Mouse (Mus musculus): ENCODE results near the gene Zg16. TPM values are rescaled to one million over a fixed set of nuclear protein-coding genes. Genes with fewer than 3 reads are reported as not detected.
"Not testable (repeated sequence)": the region's sequence is repeated elsewhere in the genome, so short reads cannot be mapped to it uniquely, and the experiment has no call there.

The Zg16 gene
- polyA plus RNA-seq (2014; fragmentation: Nextera tagmentation; extraction: Ambion mirVana) = not detected in 2 replicates

- H3K9me3 ChIP-seq (ENCODE audit: control insufficient read depth, low read length); ATAC-seq (ENCODE audit: low FRiP score, low TSS enrichment); H3K27me3 ChIP-seq (ENCODE audit: control insufficient read depth, insufficient read depth, low read length); H3K27ac ChIP-seq (replicated peaks; ENCODE audit: low read depth, low read length); DNase-seq; H3K36me3 ChIP-seq (ENCODE audit: control insufficient read depth, insufficient read depth, low read length); H3K4me1 ChIP-seq (ENCODE audit: control insufficient read depth, insufficient read depth, low read length); H3K9ac ChIP-seq (replicated peaks; ENCODE audit: low read length); H3K4me2 ChIP-seq (ENCODE audit: low read length); H3K4me3 ChIP-seq (replicated peaks; ENCODE audit: low read depth, low read length): not testable (repeated sequence)
- WGBS = 86% methylated on average over 6 of the region's 6 CpGs
These were observed at the start of gene Zg16 for GRCm38 (mm10) chr7:127087278-127088010. Gene Zg16 (minus strand): TSS chr7:127087328.

- Histone ChIP-seq H3K36me3 (ENCODE audit: control insufficient read depth, insufficient read depth, low read length) (no peaks in the 10 kb centered on the region), H3K9me3 (ENCODE audit: control insufficient read depth, low read length) (no peaks in the 10 kb centered on the region), H3K4me2 (ENCODE audit: low read length) (no peak overlapping the region), H3K9ac (replicated peaks; ENCODE audit: low read length) (no peak overlapping the region), H3K4me1 (ENCODE audit: control insufficient read depth, insufficient read depth, low read length) (no peaks in the 10 kb centered on the region), H3K27ac (replicated peaks; ENCODE audit: low read depth, low read length) (no peak overlapping the region), H3K4me3 (replicated peaks; ENCODE audit: low read depth, low read length) (no peak overlapping the region), H3K27me3 (ENCODE audit: control insufficient read depth, insufficient read depth, low read length) (no peaks in the 10 kb centered on the region)
- DNase-seq (no peak), ATAC-seq (ENCODE audit: low FRiP score, low TSS enrichment) (no peak)
- WGBS = 91% methylated on average over 22 of the region's 22 CpGs
These were observed 49.3 kb upstream of the Zg16 start for GRCm38 (mm10) chr7:127136181-127137071.

GRCm38 (mm10) chr7:127134821-127135447, 47.8 kb upstream of the Zg16 start:
- DNase-seq (no peak), ATAC-seq (ENCODE audit: low FRiP score, low TSS enrichment) (no peak)
- Histone ChIP-seq H3K4me1 (ENCODE audit: control insufficient read depth, insufficient read depth, low read length) (no peaks in the 10 kb centered on the region), H3K9me3 (ENCODE audit: control insufficient read depth, low read length) (no peaks in the 10 kb centered on the region), H3K9ac (replicated peaks; ENCODE audit: low read length) (no peak overlapping the region), H3K4me3 (replicated peaks; ENCODE audit: low read depth, low read length) (no peak overlapping the region), H3K36me3 (ENCODE audit: control insufficient read depth, insufficient read depth, low read length) (no peaks in the 10 kb centered on the region), H3K27ac (replicated peaks; ENCODE audit: low read depth, low read length) (no peak overlapping the region), H3K27me3 (ENCODE audit: control insufficient read depth, insufficient read depth, low read length) (no peaks in the 10 kb centered on the region), H3K4me2 (ENCODE audit: low read length) (no peak overlapping the region)
- whole genome bisulfite sequencing = 78% methylated on average over 11 of the region's 11 CpGs

GRCm38 (mm10) chr7:127133125-127133524, 46.0 kb upstream of the Zg16 start:
- Histone ChIP-seq H3K4me2 (ENCODE audit: low read length) (no peak overlapping the region), H3K36me3 (ENCODE audit: control insufficient read depth, insufficient read depth, low read length) (no peaks in the 10 kb centered on the region), H3K9ac (replicated peaks; ENCODE audit: low read length) (no peak overlapping the region), H3K9me3 (ENCODE audit: control insufficient read depth, low read length) (no peaks in the 10 kb centered on the region), H3K27me3 (ENCODE audit: control insufficient read depth, insufficient read depth, low read length) (no peaks in the 10 kb centered on the region), H3K4me3 (replicated peaks; ENCODE audit: low read depth, low read length) (no peak overlapping the region), H3K4me1 (ENCODE audit: control insufficient read depth, insufficient read depth, low read length) (no peaks in the 10 kb centered on the region), H3K27ac (replicated peaks; ENCODE audit: low read depth, low read length) (no peak overlapping the region)
- ATAC-seq (ENCODE audit: low FRiP score, low TSS enrichment) = no peak
- 41% methylated on average over 5 of the region's 5 CpGs for WGBS
- no peak for DNase-seq

- no peak overlapping the region for H3K27ac ChIP-seq (replicated peaks; ENCODE audit: low read depth, low read length)
- DNase-seq = peak; percentile 63
- whole genome bisulfite sequencing = 22% methylated on average over 4 of the region's 4 CpGs
- no peak for ATAC-seq (ENCODE audit: low FRiP score, low TSS enrichment)
- no peaks in the 10 kb centered on the region for H3K9me3 ChIP-seq (ENCODE audit: control insufficient read depth, low read length)
- H3K4me3 ChIP-seq (replicated peaks; ENCODE audit: low read depth, low read length) = no peak overlapping the region
- no peak overlapping the region for H3K9ac ChIP-seq (replicated peaks; ENCODE audit: low read length)
- no peak overlapping the region for H3K4me2 ChIP-seq (ENCODE audit: low read length)
- H3K4me1 ChIP-seq (ENCODE audit: control insufficient read depth, insufficient read depth, low read length) = no peaks in the 10 kb centered on the region
- no peaks in the 10 kb centered on the region for H3K27me3 ChIP-seq (ENCODE audit: control insufficient read depth, insufficient read depth, low read length)
- H3K36me3 ChIP-seq (ENCODE audit: control insufficient read depth, insufficient read depth, low read length) = no peaks in the 10 kb centered on the region
These were observed 42.5 kb upstream of the Zg16 start for GRCm38 (mm10) chr7:127129638-127130037.

- H3K9ac ChIP-seq (replicated peaks; ENCODE audit: low read length) = no peak within 1 kb of the TSS; the same call in 1 of the 2 replicates
- DNase-seq (no peak), ATAC-seq (ENCODE audit: low FRiP score, low TSS enrichment) (no peak)
- H3K27me3 ChIP-seq (ENCODE audit: control insufficient read depth, insufficient read depth, low read length) = peaks cover 8% of the 10 kb centered on the region
- H3K9me3 ChIP-seq (ENCODE audit: control insufficient read depth, low read length) = no peaks in the 10 kb centered on the region
- no peak within 1 kb of the TSS for H3K4me3 ChIP-seq (replicated peaks; ENCODE audit: low read depth, low read length)
- H3K36me3 ChIP-seq (ENCODE audit: control insufficient read depth, insufficient read depth, low read length) = no peaks in the 10 kb centered on the region
- H3K27ac ChIP-seq (replicated peaks; ENCODE audit: low read depth, low read length) = no peak within 1 kb of the TSS
- H3K4me1 ChIP-seq (ENCODE audit: control insufficient read depth, insufficient read depth, low read length) = 0 out of 2 replicates have a peak, but pooled peaks cover 3% of the 10 kb centered on the region
- 8% methylated on average over 7 of the region's 7 CpGs for WGBS
- H3K4me2 ChIP-seq (ENCODE audit: low read length) = peak within 1 kb of the TSS; percentile 12; the same call in 1 of the 2 replicates
These were observed 34.8 kb upstream of the Zg16 start, which contains the start of gene Qprt for GRCm38 (mm10) chr7:127121911-127122270. Gene Qprt (minus strand): TSS chr7:127122226.

GRCm38 (mm10) chr7:127121061-127121910, 34.2 kb upstream of the Zg16 start:
- Histone ChIP-seq H3K9ac (replicated peaks; ENCODE audit: low read length) (no peak overlapping the region; the same call in 1 of the 2 replicates), H3K36me3 (ENCODE audit: control insufficient read depth, insufficient read depth, low read length) (no peaks in the 10 kb centered on the region), H3K9me3 (ENCODE audit: control insufficient read depth, low read length) (no peaks in the 10 kb centered on the region), H3K27ac (replicated peaks; ENCODE audit: low read depth, low read length) (no peak overlapping the region), H3K27me3 (ENCODE audit: control insufficient read depth, insufficient read depth, low read length) (peaks cover 8% of the 10 kb centered on the region), H3K4me2 (ENCODE audit: low read length) (peak overlapping the region; percentile 12; the same call in 1 of the 2 replicates), H3K4me3 (replicated peaks; ENCODE audit: low read depth, low read length) (no peak overlapping the region), H3K4me1 (ENCODE audit: control insufficient read depth, insufficient read depth, low read length) (0 out of 2 replicates have a peak, but pooled peaks cover 3% of the 10 kb centered on the region)
- 7% methylated on average over 21 of the region's 21 CpGs for WGBS
- DNase-seq (no peak), ATAC-seq (ENCODE audit: low FRiP score, low TSS enrichment) (no peak)

Measured in midbrain, embryonic 14.5 days (tissue).